Mouse (Mus musculus): ENCODE data around the gene Vmn2r37. TPM values are rescaled to one million over a fixed set of nuclear protein-coding genes. Genes with fewer than 3 reads are reported as not detected.
"Not testable (repeated sequence)": the region's sequence is repeated elsewhere in the genome, so short reads cannot be mapped to it uniquely, and the experiment has no call there.

The Vmn2r37 gene
- not detected in 2 replicates for total RNA-seq (2014; rRNA removed; ENCODE audit: low replicate concordance)
- not detected in 2 replicates for polyA plus RNA-seq (2015; fragmentation: Nextera tagmentation; extraction: Ambion mirVana)

- DNase-seq (ENCODE audit: low spot score); H3K4me3 ChIP-seq (ENCODE audit: low read depth, low read length); H3K4me2 ChIP-seq (ENCODE audit: low read depth, low read length); ATAC-seq (ENCODE audit: insufficient read depth, low read depth); H3K27me3 ChIP-seq (ENCODE audit: control insufficient read depth, insufficient read depth, low read length); H3K4me1 ChIP-seq (ENCODE audit: control insufficient read depth, insufficient read depth); H3K36me3 ChIP-seq (replicated peaks; ENCODE audit: control insufficient read depth, insufficient read depth, low read length); H3K27ac ChIP-seq (ENCODE audit: low read depth); H3K9me3 ChIP-seq (replicated peaks; ENCODE audit: control insufficient read depth, low read length); H3K9ac ChIP-seq (replicated peaks; ENCODE audit: low read depth, low read length): not testable (repeated sequence)
- WGBS = 48% methylated on average over 1 of the region's 2 CpGs
Measured at GRCm38 (mm10) chr7:9223553-9223952, at the start of gene Vmn2r37. Gene Vmn2r37, minus strand, starts transcription at chr7:9223653.

Other genes with a start within 250 kb of the Vmn2r37 start
- gene Vmn2r39, start 192.9 kb downstream of the Vmn2r37 start, total RNA-seq (2014; rRNA removed; ENCODE audit: low replicate concordance) = not detected in 2 replicates
- not detected in 2 replicates for gene Vmn2r39, start 192.9 kb downstream of the Vmn2r37 start, polyA plus RNA-seq (2015; fragmentation: Nextera tagmentation; extraction: Ambion mirVana)
- not detected in 2 replicates for gene Vmn2r38, start 125.8 kb downstream of the Vmn2r37 start, total RNA-seq (2014; rRNA removed; ENCODE audit: low replicate concordance)
- gene Vmn2r38, start 125.8 kb downstream of the Vmn2r37 start, polyA plus RNA-seq (2015; fragmentation: Nextera tagmentation; extraction: Ambion mirVana) = not detected in 2 replicates